In the genomic region with DNA sequence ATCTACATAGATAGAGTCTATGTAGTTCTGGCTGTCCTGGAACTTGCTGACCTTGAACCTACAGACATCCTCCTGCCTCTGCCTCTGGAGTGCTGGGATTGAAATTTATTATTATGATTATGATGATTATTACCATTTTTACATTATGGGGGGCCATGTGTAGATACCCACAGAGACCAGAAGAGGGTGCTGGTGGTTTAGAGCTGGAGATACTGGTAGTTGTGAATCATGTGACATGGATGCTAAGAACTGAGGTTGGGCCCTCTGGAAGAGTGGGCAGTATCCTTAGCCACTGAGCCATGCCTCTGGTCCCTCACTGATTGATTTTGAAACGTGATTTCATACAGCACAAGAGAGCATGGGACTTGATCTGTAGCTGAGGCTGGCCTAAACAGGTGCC, we compare ENCODE assay signal across 1 mouse cellular context.
TF ChIP-seq lines count a peak whose summit lies in the region.

No protein-coding gene starts in this region.

TF ChIP-seq in MEL, 35 proteins besides CTCF, POLR2A, EP300 and RAD21:
- peak; percentile 80 for TF ChIP-seq SMC3 (IDR thresholded peaks at IDR 0.05; ENCODE audit: low read depth, low read length)
- TF ChIP-seq POLR2AphosphoS5 (IDR thresholded peaks at IDR 0.05; ENCODE audit: borderline replicate concordance, low read depth, low read length): no peak
- peak; percentile 83 for TF ChIP-seq ZC3H11A (IDR thresholded peaks at IDR 0.05; ENCODE audit: low read depth, low read length)
- no peak for TF ChIP-seq CHD1 (IDR thresholded peaks at IDR 0.05; ENCODE audit: low read depth, low read length)
- no peak for TF ChIP-seq UBTF (IDR thresholded peaks at IDR 0.05; ENCODE audit: borderline replicate concordance, insufficient read depth, low read depth, low read length)
- no peak for TF ChIP-seq MAX (IDR thresholded peaks at IDR 0.05; ENCODE audit: low read length)
- peak; percentile 89 for TF ChIP-seq USF1 (IDR thresholded peaks at IDR 0.05; ENCODE audit: low read depth, low read length)
- peak; percentile 53; the same call in 1 of the 2 replicates for TF ChIP-seq MYC (IDR thresholded peaks at IDR 0.05; ENCODE audit: low read depth, low read length)
- no peak for TF ChIP-seq SIN3A (IDR thresholded peaks at IDR 0.05; ENCODE audit: low read length)
- no peak for TF ChIP-seq NELFE (IDR thresholded peaks at IDR 0.05; ENCODE audit: low read depth, low read length)
